Mouse (Mus musculus) myocyte (in vitro differentiated cells): ENCODE data around the gene Mipol1. TPM values are rescaled to one million over a fixed set of nuclear protein-coding genes. Genes with fewer than 3 reads are reported as not detected.

Source experiments
- H3K27me3 ChIP-seq: one replicate; pipeline ENCODE4 v1.6.1; 2011; ENCODE audit not compliant: control insufficient read depth, insufficient read depth, insufficient read length
- H3K36me3 ChIP-seq: one replicate; pipeline ENCODE4 v1.6.1; 2011; ENCODE audit not compliant: control insufficient read depth, insufficient read depth
- H3K4me2 ChIP-seq: one replicate; pipeline ENCODE4 v1.6.1; 2011; ENCODE audit warnings: low read depth, control low read depth
- H3K4me3 ChIP-seq: one replicate; pipeline ENCODE4 v1.5.1; 2011; ENCODE audit warnings: mild to moderate bottlenecking, control low read depth, moderate library complexity
- H3K79me2 ChIP-seq: one replicate; pipeline ENCODE4 v1.6.1; 2011; ENCODE audit not compliant: control insufficient read depth, insufficient read depth
- H3ac ChIP-seq: one replicate; pipeline ENCODE4 v1.6.1; 2011; ENCODE audit not compliant: control insufficient read depth, insufficient read length
- CEBPB ChIP-seq: IDR thresholded peaks from 2 replicates; pipeline ENCODE4 v1.6.1; 2011; ENCODE audit warnings: mild to moderate bottlenecking, moderate library complexity; ENCODE audit not compliant: poor library complexity, insufficient read depth, severe bottlenecking
- E2F4 ChIP-seq: IDR thresholded peaks from one replicate; pipeline ENCODE4 v1.6.1; 2011; ENCODE audit warnings: mild to moderate bottlenecking, control low read depth, moderate library complexity; ENCODE audit not compliant: insufficient read depth
- MAX ChIP-seq: IDR thresholded peaks from one replicate; pipeline ENCODE4 v1.6.1; 2011; ENCODE audit warnings: low read depth, mild to moderate bottlenecking, control low read depth
- MYOD1 ChIP-seq, 3 experiments: IDR thresholded peaks; one replicate each; pipeline ENCODE4 v1.6.1; 2011; ENCODE audit warnings: control low read depth in 2 of 3, low read depth in 2 of 3, mild to moderate bottlenecking in 2 of 3, moderate library complexity in 1 of 3; ENCODE audit not compliant: insufficient read length in 2 of 3, control insufficient read depth in 1 of 3
- MYOG ChIP-seq, 3 experiments: IDR thresholded peaks; one replicate each; pipeline ENCODE4 v1.6.1; 2011; ENCODE audit warnings: control low read depth in 2 of 3, low read depth in 2 of 3, mild to moderate bottlenecking in 2 of 3; ENCODE audit not compliant: insufficient read length in 2 of 3, control insufficient read depth in 1 of 3, insufficient read depth in 1 of 3
- POLR2A ChIP-seq: IDR thresholded peaks from one replicate; pipeline ENCODE4 v1.6.1; 2011; ENCODE audit warnings: low read depth, mild to moderate bottlenecking, control low read depth, moderate library complexity; ENCODE audit not compliant: insufficient read length
- POLR2AphosphoS2 ChIP-seq: IDR thresholded peaks from one replicate; pipeline ENCODE4 v1.6.1; 2011; ENCODE audit warnings: low read depth, control low read depth; ENCODE audit not compliant: insufficient read length
- REST ChIP-seq: IDR thresholded peaks from one replicate; pipeline ENCODE4 v1.6.1; 2011; ENCODE audit warnings: mild to moderate bottlenecking, control low read depth, moderate library complexity; ENCODE audit not compliant: insufficient read depth, insufficient read length
- SRF ChIP-seq: IDR thresholded peaks from one replicate; pipeline ENCODE4 v1.6.1; 2011; ENCODE audit warnings: low read depth; ENCODE audit not compliant: control insufficient read depth, insufficient read length
- TCF12 ChIP-seq: IDR thresholded peaks from one replicate; pipeline ENCODE4 v1.6.1; 2011; ENCODE audit warnings: mild to moderate bottlenecking, control low read depth; ENCODE audit not compliant: poor library complexity, insufficient read depth, severe bottlenecking
- TCF3 ChIP-seq: IDR thresholded peaks from one replicate; pipeline ENCODE4 v1.6.1; 2011; ENCODE audit warnings: low read depth, control low read depth; ENCODE audit not compliant: insufficient read length
- USF1 ChIP-seq: IDR thresholded peaks from one replicate; pipeline ENCODE4 v1.6.1; 2011; ENCODE audit warnings: low read depth, mild to moderate bottlenecking, control low read depth, moderate library complexity
- polyA plus RNA-seq: library from polyadenylated mRNA; unstranded; fragments of >200 nt; fragmentation: generic; extraction: Trizol; gene quantifications from one replicate; pipeline ENCODE4 v1.2.1, GENCODE M21; 2012; ENCODE audit warnings: missing spikeins

Mipol1 gene
- polyA plus RNA-seq, 1 experiment: 1.6 TPM

- Histone ChIP-seq H3K36me3 (no peaks in the 10 kb centered on the region), H3K4me3 (no peak within 1 kb of the TSS), H3K4me2 (no peak within 1 kb of the TSS), H3K27me3 (no peaks in the 10 kb centered on the region), H3K79me2 (no peaks in the 10 kb centered on the region), H3ac (no peak within 1 kb of the TSS)
- TF ChIP-seq MYOD1 (IDR thresholded peaks at IDR 0.05; ENCODE audit: control insufficient read depth in 1 of 3, insufficient read length in 2 of 3, low read depth in 2 of 3): no peak
- TF ChIP-seq CEBPB: no peak
- TF ChIP-seq MYOG (IDR thresholded peaks at IDR 0.05; ENCODE audit: control insufficient read depth in 1 of 3, insufficient read depth in 1 of 3, insufficient read length in 2 of 3, low read depth in 2 of 3): no peak
- no peak for TF ChIP-seq REST
- no peak for TF ChIP-seq SRF
- no peak for TF ChIP-seq USF1
- TF ChIP-seq POLR2AphosphoS2: no peak
- TF ChIP-seq POLR2A: no peak
- no peak for TF ChIP-seq TCF3
- TF ChIP-seq TCF12: no peak
- TF ChIP-seq E2F4: no peak
- TF ChIP-seq MAX: no peak
Measured at GRCm38 (mm10) chr12:57197363-57198026, 32.7 kb upstream of the Mipol1 start, which contains the start of gene Slc25a21. Slc25a21 (minus strand) TSS chr12:57197472.

DNA sequence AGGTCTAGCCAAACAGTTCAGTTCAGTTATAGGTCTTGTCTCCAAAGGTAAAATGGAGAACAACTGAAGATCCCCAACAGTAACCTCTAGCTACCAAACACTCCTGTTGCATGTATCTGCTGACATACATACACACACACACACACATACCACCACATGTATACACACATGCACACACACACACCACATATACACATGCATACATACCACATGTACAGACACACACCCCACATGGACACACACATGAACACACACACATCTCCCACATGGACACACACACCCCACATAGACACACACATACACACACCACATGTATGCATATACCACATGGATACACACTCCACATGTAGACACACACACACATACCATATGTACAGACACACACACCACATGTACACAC is 32.0 kb upstream of the Mipol1 start:
- Histone ChIP-seq H3K36me3 (no peaks in the 10 kb centered on the region), H3K27me3 (no peaks in the 10 kb centered on the region), H3K4me3 (no peak overlapping the region), H3K4me2 (no peak overlapping the region), H3ac (no peak overlapping the region), H3K79me2 (no peaks in the 10 kb centered on the region)
- TF ChIP-seq CEBPB: no peak
- TF ChIP-seq REST: no peak
- TF ChIP-seq E2F4: no peak
- TF ChIP-seq POLR2AphosphoS2: no peak
- TF ChIP-seq USF1: no peak
- no peak for TF ChIP-seq MYOG (IDR thresholded peaks at IDR 0.05; ENCODE audit: control insufficient read depth in 1 of 3, insufficient read depth in 1 of 3, insufficient read length in 2 of 3, low read depth in 2 of 3)
- no peak for TF ChIP-seq POLR2A
- TF ChIP-seq MAX: no peak
- TF ChIP-seq TCF12: no peak
- TF ChIP-seq MYOD1 (IDR thresholded peaks at IDR 0.05; ENCODE audit: control insufficient read depth in 1 of 3, insufficient read length in 2 of 3, low read depth in 2 of 3): no peak
- TF ChIP-seq SRF: no peak
- no peak for TF ChIP-seq TCF3

DNA sequence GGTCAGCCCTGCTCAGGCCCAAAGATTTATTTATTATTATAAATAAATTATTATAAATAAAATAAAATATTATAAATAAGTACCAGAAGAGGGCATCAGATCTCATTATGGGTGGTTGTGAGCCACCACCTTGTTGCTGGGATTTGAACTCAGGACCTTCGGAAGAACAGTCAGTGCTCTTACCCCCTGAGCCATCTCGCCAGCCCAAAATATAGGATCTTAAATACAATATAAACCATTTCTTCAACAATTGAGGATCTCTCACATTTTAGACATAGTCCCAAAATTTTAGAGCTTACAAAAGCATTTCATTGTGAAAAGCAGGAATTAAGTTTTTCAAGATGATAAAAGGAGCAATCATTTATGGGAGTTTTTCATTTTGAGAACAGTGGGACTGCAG is 30.8 kb upstream of the Mipol1 start:
- TF ChIP-seq MAX (no peak), CEBPB (no peak)
- H3K36me3 ChIP-seq: no peaks in the 10 kb centered on the region
- no peak overlapping the region for H3K4me2 ChIP-seq
- no peaks in the 10 kb centered on the region for H3K27me3 ChIP-seq
- no peak overlapping the region for H3K4me3 ChIP-seq
- H3K79me2 ChIP-seq: no peaks in the 10 kb centered on the region
- H3ac ChIP-seq: no peak overlapping the region

DNA sequence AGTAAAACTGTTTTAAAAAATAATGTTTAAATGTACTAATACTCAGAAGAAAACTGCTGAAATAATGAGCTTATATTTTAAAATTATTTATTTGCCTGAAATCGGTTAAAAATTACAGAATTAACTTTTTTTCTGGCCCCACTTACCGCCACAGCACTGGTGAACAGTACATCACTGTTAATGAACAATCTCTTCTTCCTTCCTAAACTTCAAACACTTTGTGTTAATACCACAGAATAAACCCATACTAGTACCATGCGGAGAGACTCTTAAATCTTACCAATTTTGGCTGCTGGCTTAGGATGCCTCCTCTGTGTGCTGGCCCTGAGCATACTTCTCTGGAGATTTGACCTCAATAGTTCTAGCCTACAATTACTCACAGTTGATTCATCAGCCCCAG is 28.3 kb upstream of the Mipol1 start:
- Histone ChIP-seq H3K79me2 (no peaks in the 10 kb centered on the region), H3K36me3 (no peaks in the 10 kb centered on the region), H3ac (no peak overlapping the region), H3K27me3 (no peaks in the 10 kb centered on the region), H3K4me2 (no peak overlapping the region), H3K4me3 (no peak overlapping the region)
- no peak for TF ChIP-seq MYOD1 (IDR thresholded peaks at IDR 0.05; ENCODE audit: control insufficient read depth in 1 of 3, insufficient read length in 2 of 3, low read depth in 2 of 3)

GRCm38 (mm10) chr12:57204276-57204851 is 25.9 kb upstream of the Mipol1 start:
- Histone ChIP-seq H3K27me3 (no peaks in the 10 kb centered on the region), H3K4me3 (no peak overlapping the region), H3K79me2 (no peaks in the 10 kb centered on the region), H3K36me3 (no peaks in the 10 kb centered on the region), H3ac (no peak overlapping the region), H3K4me2 (no peak overlapping the region)
- TF ChIP-seq CEBPB (no peak), MYOD1 (IDR thresholded peaks at IDR 0.05; ENCODE audit: control insufficient read depth in 1 of 3, insufficient read length in 2 of 3, low read depth in 2 of 3) (no peak), REST (no peak), TCF3 (no peak), MAX (no peak), POLR2AphosphoS2 (no peak), TCF12 (no peak), USF1 (no peak), E2F4 (no peak), SRF (no peak), MYOG (IDR thresholded peaks at IDR 0.05; ENCODE audit: control insufficient read depth in 1 of 3, insufficient read depth in 1 of 3, insufficient read length in 2 of 3, low read depth in 2 of 3) (no peak), POLR2A (no peak)
